Comparison of ENCODE assay signal across 12 mouse cellular contexts in the genomic region with DNA sequence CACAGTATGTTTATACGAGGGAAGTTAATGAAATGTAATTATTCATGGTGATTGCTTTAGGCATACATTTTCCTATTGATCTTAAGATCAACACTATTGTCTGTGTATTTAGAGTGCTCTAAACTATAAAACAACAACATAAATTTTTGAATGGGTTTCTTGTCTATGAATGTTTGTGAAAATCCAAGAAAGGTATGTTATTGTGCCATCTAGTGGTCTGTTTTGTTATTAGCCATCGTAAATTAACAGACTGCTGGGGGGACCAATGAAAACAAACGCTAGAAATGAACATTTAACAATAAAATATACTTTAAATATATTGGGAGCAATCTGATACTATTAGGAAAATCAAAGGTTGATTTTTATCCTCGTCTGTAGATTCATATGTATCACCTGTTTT.
A peak's percentile ranks its signal among the peaks of the same experiment; 100 is the strongest.
DNase-seq lines count a peak whose midpoint lies in the region; ATAC-seq lines count a peak whose summit lies in the region.
"Had no signal": no experiment of that assay in that cellular context is flagged by ENCODE, and none has a peak within 500 bp of the region (broad histone marks: within the 10 kb centered on the region; RNA-seq: fewer than 3 reads in every experiment).

No protein-coding gene starts in this region.

- H3K9ac ChIP-seq in hindbrain, embryonic 11.5 days (ENCODE audit: low read depth, low read length) = no peak overlapping the region
- H3K9ac ChIP-seq in midbrain, embryonic 11.5 days (ENCODE audit: low read length) = no peak overlapping the region
- no peak overlapping the region for H3K9ac ChIP-seq in midbrain, embryonic 13.5 days (replicated peaks)
- H3K9ac ChIP-seq: limb, embryonic 15.5 days; neural tube, embryonic 12.5 days had no signal

- no peak overlapping the region for H3K27ac ChIP-seq in hindbrain, embryonic 11.5 days (ENCODE audit: low read depth, low read length)
- H3K27ac ChIP-seq in hindbrain, embryonic 10.5 days = no peak overlapping the region
- no peak overlapping the region for H3K27ac ChIP-seq in midbrain, embryonic 11.5 days (ENCODE audit: low read depth, low read length)
- no peak overlapping the region for H3K27ac ChIP-seq in midbrain, embryonic 13.5 days
- no peak overlapping the region for H3K27ac ChIP-seq in heart, embryonic 10.5 days
- H3K27ac ChIP-seq: limb, embryonic 15.5 days; neural tube, embryonic 12.5 days had no signal

- H3K4me2 ChIP-seq in hindbrain, embryonic 11.5 days (replicated peaks; ENCODE audit: low read depth, low read length) = no peak overlapping the region
- no peak overlapping the region for H3K4me2 ChIP-seq in midbrain, embryonic 11.5 days
- H3K4me2 ChIP-seq in midbrain, embryonic 13.5 days (replicated peaks) = no peak overlapping the region
- H3K4me2 ChIP-seq: limb, embryonic 15.5 days; neural tube, embryonic 12.5 days had no signal

- no peaks in the 10 kb centered on the region for H3K36me3 ChIP-seq in hindbrain, embryonic 11.5 days (ENCODE audit: control insufficient read depth, insufficient read depth, low read length)
- no peaks in the 10 kb centered on the region for H3K36me3 ChIP-seq in hindbrain, embryonic 10.5 days
- H3K36me3 ChIP-seq in midbrain, embryonic 11.5 days (ENCODE audit: control insufficient read depth, insufficient read depth, low read length) = no peaks in the 10 kb centered on the region
- no peaks in the 10 kb centered on the region for H3K36me3 ChIP-seq in midbrain, embryonic 13.5 days
- H3K36me3 ChIP-seq in heart, embryonic 10.5 days = no peaks in the 10 kb centered on the region
- H3K36me3 ChIP-seq: limb, embryonic 15.5 days; neural tube, embryonic 12.5 days had no signal

- WGBS in hindbrain, embryonic 11.5 days = 27% methylated on average over 4 of the region's 4 CpGs
- WGBS in hindbrain, embryonic 10.5 days = 24% methylated on average over 4 of the region's 4 CpGs
- 22% methylated on average over 4 of the region's 4 CpGs for WGBS in midbrain, embryonic 11.5 days
- WGBS in midbrain, embryonic 13.5 days = 20% methylated on average over 4 of the region's 4 CpGs
- 21% methylated on average over 4 of the region's 4 CpGs for WGBS in heart, embryonic 10.5 days

- H3K9me3 ChIP-seq in hindbrain, embryonic 11.5 days (ENCODE audit: control insufficient read depth, low read length) = no peaks in the 10 kb centered on the region
- H3K9me3 ChIP-seq in hindbrain, embryonic 10.5 days = no peaks in the 10 kb centered on the region
- no peaks in the 10 kb centered on the region for H3K9me3 ChIP-seq in midbrain, embryonic 11.5 days (ENCODE audit: control insufficient read depth, low read length)
- no peaks in the 10 kb centered on the region for H3K9me3 ChIP-seq in midbrain, embryonic 13.5 days
- H3K9me3 ChIP-seq in heart, embryonic 10.5 days = no peaks in the 10 kb centered on the region
- H3K9me3 ChIP-seq: limb, embryonic 15.5 days; neural tube, embryonic 12.5 days had no signal

- H3K4me3 ChIP-seq in hindbrain, embryonic 11.5 days (ENCODE audit: low read depth, low read length) = no peak overlapping the region
- H3K4me3 ChIP-seq in hindbrain, embryonic 10.5 days = no peak overlapping the region
- H3K4me3 ChIP-seq in midbrain, embryonic 11.5 days (ENCODE audit: low read depth, low read length) = no peak overlapping the region
- H3K4me3 ChIP-seq in midbrain, embryonic 13.5 days (replicated peaks) = no peak overlapping the region
- no peak overlapping the region for H3K4me3 ChIP-seq in heart, embryonic 10.5 days
- H3K4me3 ChIP-seq: limb, embryonic 15.5 days; neural tube, embryonic 12.5 days had no signal

- no peaks in the 10 kb centered on the region for H3K4me1 ChIP-seq in hindbrain, embryonic 11.5 days (replicated peaks; ENCODE audit: control insufficient read depth, insufficient read depth, low read length)
- no peaks in the 10 kb centered on the region for H3K4me1 ChIP-seq in hindbrain, embryonic 10.5 days (replicated peaks)
- no peaks in the 10 kb centered on the region for H3K4me1 ChIP-seq in midbrain, embryonic 11.5 days (ENCODE audit: control insufficient read depth, insufficient read depth, low read length)
- no peaks in the 10 kb centered on the region for H3K4me1 ChIP-seq in midbrain, embryonic 13.5 days (replicated peaks)
- peaks cover 8% of the 10 kb centered on the region for H3K4me1 ChIP-seq in heart, embryonic 10.5 days
- H3K4me1 ChIP-seq: neural tube, embryonic 12.5 days had no signal

- DNase-seq in hindbrain, embryonic 11.5 days (ENCODE audit: low spot score) = peak; percentile 48
- DNase-seq in hindbrain, embryonic 10.5 days (ENCODE audit: low spot score) = no peak
- DNase-seq in midbrain, embryonic 11.5 days (ENCODE audit: low spot score, missing footprints) = peak; percentile 88
- peak; percentile 59 for DNase-seq in embryo, embryonic 10 days (ENCODE audit: low spot score)
- peak; percentile 12 for DNase-seq in telencephalon, adult 2 months (ENCODE audit: low read depth, low spot score)
- DNase-seq in natural killer cell, adult 2 months (ENCODE audit: low spot score in 2 of 2) = no peak
- no peak for DNase-seq in heart, embryonic 10.5 days (ENCODE audit: low spot score)
- DNase-seq: cerebellum, adult 8-10 months; kidney, adult 18-20 months had no signal

- no peak for ATAC-seq in hindbrain, embryonic 11.5 days (ENCODE audit: low FRiP score)
- ATAC-seq in midbrain, embryonic 11.5 days (ENCODE audit: low FRiP score) = no peak
- no peak for ATAC-seq in midbrain, embryonic 13.5 days

- H3K27me3 ChIP-seq in hindbrain, embryonic 11.5 days (ENCODE audit: control insufficient read depth, insufficient read depth, low read length) = no peaks in the 10 kb centered on the region
- no peaks in the 10 kb centered on the region for H3K27me3 ChIP-seq in hindbrain, embryonic 10.5 days (ENCODE audit: insufficient read depth, poor library complexity, severe bottlenecking)
- H3K27me3 ChIP-seq in midbrain, embryonic 11.5 days (ENCODE audit: control insufficient read depth, insufficient read depth, low read length) = no peaks in the 10 kb centered on the region
- no peaks in the 10 kb centered on the region for H3K27me3 ChIP-seq in midbrain, embryonic 13.5 days
- no peaks in the 10 kb centered on the region for H3K27me3 ChIP-seq in heart, embryonic 10.5 days (ENCODE audit: insufficient read depth, poor library complexity, severe bottlenecking)
- H3K27me3 ChIP-seq: limb, embryonic 15.5 days; neural tube, embryonic 12.5 days had no signal

Comparison
In these comparisons a context has a peak if more than half of its experiments do, and no peak if none do; other contexts are left out.
1. DNase-seq: peak in hindbrain, embryonic 11.5 days (single experiment), midbrain, embryonic 11.5 days (single experiment), embryo, embryonic 10 days (single experiment) and telencephalon, adult 2 months (single experiment); none in hindbrain, embryonic 10.5 days (single experiment), natural killer cell, adult 2 months (0 of 2) and heart, embryonic 10.5 days (single experiment).